Mouse (Mus musculus): ENCODE results near the gene Itga4.

Itga4 gene

DNA sequence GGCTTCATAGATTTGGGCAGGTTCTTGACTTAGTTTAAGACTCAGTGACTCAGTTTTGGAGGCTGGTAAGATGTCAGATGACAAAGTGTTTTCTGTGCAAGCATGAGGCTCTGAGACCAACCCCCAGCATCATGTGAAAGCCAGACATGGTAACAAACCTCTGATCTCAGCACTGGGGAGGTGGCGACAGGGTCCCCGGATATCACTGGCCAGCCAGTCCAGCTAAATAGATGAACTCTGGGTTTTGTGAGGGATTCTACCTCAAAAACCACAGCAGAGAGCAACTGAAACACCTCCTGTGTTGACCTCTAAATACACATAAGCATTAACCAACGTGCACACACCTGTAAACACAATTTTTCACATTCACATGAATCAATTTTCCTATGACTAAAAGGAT is 12.0 kb downstream of the Itga4 start:
- DNase-seq, result no peak

DNA sequence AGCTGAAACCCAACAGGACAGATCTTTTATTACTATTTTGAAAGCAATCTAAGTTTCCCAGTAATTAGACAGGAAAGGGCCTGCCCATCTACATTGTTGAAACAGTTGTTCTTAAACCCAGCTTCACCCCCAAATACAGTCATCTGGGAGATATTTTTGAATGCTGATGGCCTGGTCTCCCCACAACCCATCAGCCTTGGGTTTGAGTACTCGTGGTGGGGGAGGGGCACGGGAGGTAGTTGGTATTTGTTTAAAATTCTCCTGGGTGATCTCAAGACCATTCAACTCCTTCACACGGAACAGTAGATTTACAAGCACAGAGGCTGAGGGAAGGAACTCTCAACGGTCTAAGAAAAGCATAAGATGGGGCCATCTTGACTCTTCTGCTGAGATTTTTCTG is 13.6 kb downstream of the Itga4 start:
- no peak for DNase-seq

- DNase-seq, result no peak
These were observed 14.9 kb downstream of the Itga4 start for GRCm38 (mm10) chr2:79270034-79270535.

DNA sequence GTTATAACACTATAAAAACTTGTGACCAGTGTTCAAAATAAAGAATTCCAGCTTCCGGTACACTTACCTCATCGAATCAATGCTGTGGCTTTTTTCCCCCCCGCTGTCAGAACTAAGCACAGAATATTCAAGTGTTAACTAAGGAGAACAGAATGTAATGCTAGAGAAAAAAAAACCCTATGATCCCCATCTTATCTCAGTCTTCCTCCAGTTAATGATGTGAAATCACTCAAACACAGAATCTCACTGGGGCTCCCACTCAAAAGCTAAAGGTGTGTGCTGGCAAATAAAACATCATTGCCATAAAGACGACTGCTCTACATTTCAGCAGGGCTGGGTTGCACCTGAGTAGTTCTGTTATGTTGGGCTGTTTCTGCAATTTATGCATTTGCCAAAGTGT is 16.6 kb downstream of the Itga4 start:
- DNase-seq, result no peak

DNA sequence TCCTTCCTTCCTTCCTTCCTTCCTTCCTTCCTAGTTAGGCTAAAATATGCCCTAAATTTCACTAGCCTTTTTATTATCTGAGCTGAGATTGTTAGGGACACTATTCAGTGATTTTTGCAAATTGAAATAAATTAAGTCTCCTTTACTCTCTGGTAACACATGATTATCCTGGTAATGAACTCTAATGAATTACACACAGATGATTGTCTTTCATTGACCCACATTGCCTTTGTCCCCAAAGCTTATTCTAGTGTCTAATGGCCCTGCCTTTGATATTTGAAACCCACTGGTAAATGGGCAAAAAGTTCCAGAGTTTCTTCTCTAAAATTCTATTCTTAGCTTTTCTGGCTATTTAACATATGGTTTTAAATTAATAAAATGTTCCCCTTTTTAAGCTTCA is 23.4 kb downstream of the Itga4 start:
- DNase-seq, result no peak

- no peak for DNase-seq
These were observed 29.0 kb downstream of the Itga4 start for GRCm38 (mm10) chr2:79284206-79284605.

- no peak for DNase-seq
These were observed 34.9 kb downstream of the Itga4 start for GRCm38 (mm10) chr2:79290149-79290548.

GRCm38 (mm10) chr2:79291922-79292321 is 36.7 kb downstream of the Itga4 start:
- DNase-seq, result no peak

- DNase-seq, result no peak
These were observed 37.2 kb downstream of the Itga4 start for GRCm38 (mm10) chr2:79292431-79292830.

DNA sequence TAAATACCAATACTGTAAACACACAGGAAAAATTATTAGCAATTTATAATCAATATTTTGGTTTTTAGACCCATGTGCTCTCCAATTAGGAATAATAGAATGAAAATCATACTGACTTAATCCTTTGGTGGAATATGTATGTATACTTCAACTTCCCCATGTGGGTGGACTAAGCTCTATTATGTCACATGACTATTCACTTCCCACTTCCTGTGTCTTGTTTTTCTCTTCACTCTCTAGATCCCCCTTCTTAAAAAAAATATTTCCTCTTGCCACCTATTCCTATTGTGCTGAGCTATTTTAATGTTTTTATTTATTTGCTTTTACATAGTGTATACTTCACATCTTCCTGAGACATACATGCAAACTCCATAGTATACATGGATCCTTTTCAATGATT is 47.2 kb downstream of the Itga4 start:
- no peak for DNase-seq

GRCm38 (mm10) chr2:79307549-79307948 is 52.3 kb downstream of the Itga4 start:
- no peak for DNase-seq

- no peak for DNase-seq
These were observed 54.4 kb downstream of the Itga4 start for GRCm38 (mm10) chr2:79309454-79310118.

GRCm38 (mm10) chr2:79312499-79312898 is 57.3 kb downstream of the Itga4 start:
- no peak for DNase-seq

DNA sequence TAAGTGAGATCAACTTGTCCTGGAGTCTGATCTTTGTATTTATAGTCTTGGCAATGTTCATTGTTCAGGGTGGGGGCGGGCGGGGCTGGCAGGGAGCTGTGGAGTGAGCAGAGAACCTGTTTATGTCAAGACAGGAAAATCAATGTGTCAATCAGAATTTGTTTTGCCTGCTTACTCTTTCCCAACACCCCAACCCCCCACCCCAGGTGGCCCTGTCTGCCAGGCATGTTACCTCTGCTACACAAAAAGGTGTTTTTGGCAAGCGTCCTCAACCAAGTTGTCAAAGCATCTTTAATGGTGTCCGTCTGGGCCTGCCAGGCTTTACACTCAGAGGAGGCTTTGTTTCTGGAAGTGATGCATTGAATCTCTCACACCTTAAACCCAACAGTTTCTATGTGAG is 59.9 kb downstream of the Itga4 start:
- no peak for DNase-seq

- no peak for DNase-seq
These were observed 61.1 kb downstream of the Itga4 start for GRCm38 (mm10) chr2:79316182-79316880.

DNA sequence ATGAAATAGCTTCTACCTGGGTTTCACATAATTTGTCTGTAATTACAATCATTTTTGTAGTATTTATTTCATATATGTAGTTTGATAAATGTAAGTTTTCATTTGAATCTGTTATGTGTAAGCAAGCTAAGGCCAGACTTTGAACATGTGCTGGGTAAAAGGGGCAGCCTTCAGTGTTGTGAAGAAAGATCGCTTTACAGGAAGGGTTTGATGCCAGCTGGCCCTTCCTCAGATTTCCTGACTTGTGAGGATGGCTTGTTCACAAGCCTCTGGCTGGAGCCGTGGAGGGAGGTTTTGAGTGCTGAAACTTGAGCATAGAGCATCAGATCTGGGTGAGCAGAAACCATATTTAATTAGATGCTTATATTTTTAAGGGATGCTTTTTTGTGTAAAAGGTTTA is 72.9 kb downstream of the Itga4 start:
- no peak for DNase-seq

- no peak for DNase-seq
These were observed 79.4 kb downstream of the Itga4 start for GRCm38 (mm10) chr2:79334661-79335060.

- DNase-seq, result no peak
These were observed 80.9 kb downstream of the Itga4 start for GRCm38 (mm10) chr2:79336141-79336540.

DNA sequence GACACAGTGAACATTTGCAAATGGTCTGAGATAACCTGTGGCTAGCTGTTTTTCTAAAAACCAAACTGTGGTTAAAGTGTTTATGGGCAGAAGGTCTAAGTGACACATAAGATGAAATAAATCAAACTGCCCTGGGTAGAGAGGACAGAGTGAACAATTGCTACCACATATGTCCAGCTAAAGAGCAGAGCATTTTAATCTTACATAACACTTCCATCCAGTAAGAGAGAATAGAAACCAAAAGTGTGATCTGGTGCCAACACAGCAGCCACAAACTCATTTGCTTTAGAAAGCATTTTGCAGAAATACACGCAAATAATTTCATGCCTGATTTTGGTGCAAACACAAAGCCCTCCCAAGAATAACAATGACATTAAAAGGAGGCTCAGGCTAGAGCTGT is 83.8 kb downstream of the Itga4 start:
- no peak for DNase-seq

GRCm38 (mm10) chr2:79343115-79343514 is 87.9 kb downstream of the Itga4 start:
- no peak for DNase-seq

DNA sequence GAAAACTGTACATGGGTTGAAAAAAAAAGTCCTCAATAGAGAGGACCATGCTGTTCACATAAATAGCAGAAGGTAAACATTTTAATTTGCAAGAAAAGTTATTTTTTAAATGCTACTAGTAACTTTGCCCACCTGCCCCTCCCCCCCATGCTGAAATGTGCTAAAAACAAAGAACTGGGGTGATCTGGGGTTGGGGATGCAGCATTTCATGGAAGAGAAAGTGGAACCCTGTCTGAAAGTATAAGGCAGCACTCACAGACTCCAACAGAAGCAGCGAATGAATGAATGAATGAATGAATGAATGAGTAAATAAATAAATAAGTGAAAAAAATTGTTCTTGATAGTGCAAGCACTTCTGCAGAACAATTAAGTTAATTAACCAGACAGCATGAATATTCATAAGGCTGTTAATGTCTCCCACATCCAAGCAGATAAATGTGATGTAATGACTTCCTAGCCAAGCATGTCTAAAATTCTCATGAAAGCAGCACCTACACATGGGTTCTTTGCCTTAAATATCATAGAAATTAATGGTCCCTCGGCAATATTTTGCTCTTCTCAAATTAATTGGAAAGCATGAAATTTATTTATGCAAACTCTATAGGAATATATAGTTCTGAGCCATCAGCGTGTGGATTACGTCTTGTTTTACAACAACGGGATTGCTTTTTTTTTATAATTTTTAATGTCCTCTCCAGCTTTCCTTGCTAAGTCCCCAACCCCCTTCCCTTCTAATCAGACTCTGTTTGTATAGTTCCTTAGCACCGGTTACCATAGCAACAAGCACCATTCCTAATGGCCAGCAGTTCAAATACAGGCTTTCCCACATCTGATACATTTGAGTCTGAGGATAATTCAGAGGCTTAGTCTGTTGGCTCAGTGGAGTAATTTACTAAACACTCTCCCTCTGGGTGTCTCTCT is 96.2 kb downstream of the Itga4 start:
- DNase-seq, result no peak

DNA sequence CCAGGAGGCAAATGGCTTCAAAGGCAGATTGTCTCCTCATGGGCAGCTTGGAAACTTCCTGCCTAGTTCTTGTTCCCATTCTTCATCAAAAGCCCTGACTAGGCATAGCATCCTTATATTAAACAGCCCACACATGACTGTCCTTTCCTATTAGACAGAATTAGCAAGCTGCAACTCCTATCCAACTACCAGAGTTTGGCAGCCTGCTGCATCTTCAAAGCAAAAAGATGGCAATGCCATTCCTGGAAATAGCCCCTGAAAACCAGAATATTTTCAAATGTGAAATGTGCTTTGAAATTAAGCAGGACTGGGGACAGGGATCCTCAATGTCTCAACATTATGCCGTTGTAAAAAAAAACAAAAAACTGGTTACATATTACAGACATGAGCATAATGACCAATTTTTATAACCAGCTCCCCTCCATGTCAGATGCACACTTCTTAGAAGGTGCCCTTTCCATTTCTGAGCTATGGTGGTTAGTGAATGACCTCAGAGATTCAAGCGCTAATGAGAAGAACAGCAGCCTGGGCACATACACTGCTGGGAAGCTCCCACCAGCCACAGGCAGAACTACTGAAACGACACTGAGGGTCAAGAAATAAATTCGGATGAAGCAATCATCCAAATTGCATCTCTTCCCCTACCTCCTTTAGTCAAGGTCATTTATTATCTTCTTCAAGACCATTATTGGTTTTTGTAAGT is 97.0 kb downstream of the Itga4 start:
- no peak for DNase-seq

DNA sequence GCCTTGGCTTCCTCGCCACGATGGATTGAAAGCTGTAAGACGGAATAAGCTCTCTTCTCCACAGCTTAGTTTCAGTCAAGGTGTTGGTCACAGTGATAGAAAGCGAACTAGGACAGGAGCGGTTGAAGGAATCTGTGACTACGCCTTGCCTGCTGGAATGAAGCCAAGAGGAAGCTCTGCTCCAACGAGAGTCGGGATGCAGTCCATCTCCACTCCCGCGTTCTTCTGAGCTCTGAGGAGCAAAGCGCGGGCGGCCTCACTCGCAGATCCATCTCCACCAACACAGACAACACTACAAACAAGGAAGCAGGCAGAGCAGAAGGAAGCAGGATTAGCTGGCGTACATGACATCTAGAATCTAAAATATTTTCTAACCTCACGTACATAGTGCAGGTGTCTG is 99.5 kb downstream of the Itga4 start:
- DNase-seq, result no peak

Measured in thymus, postnatal 36 days (tissue).